Mouse (Mus musculus) kidney, adult 2 months (tissue): ENCODE data around the gene Mfap5. TPM values are rescaled to one million over a fixed set of nuclear protein-coding genes. Genes with fewer than 3 reads are reported as not detected.
"Not testable (repeated sequence)": the region's sequence is repeated elsewhere in the genome, so short reads cannot be mapped to it uniquely, and the experiment has no call there.

ENCODE experiments used
- DNase-seq: peaks from one replicate; pipeline ENCODE4 v3.0.0; 2021
- H3K27ac ChIP-seq: fragments of 200-500 bp; 2 replicates; pipeline ENCODE4 v1.5.1; 2012; ENCODE audit warnings: low read depth, low read length, control low read depth, inconsistent platforms; ENCODE audit not compliant: insufficient read depth
- H3K27me3 ChIP-seq: fragments of 200-500 bp; replicated peaks from 2 replicates; pipeline ENCODE4 v1.6.1; 2012; ENCODE audit warnings: mild to moderate bottlenecking, moderate library complexity, low read length, inconsistent platforms; ENCODE audit not compliant: control insufficient read depth, insufficient read depth
- H3K36me3 ChIP-seq: fragments of 200-500 bp; 2 replicates; pipeline ENCODE4 v1.6.1; 2012; ENCODE audit warnings: mild to moderate bottlenecking, moderate library complexity, low read length, inconsistent platforms; ENCODE audit not compliant: control insufficient read depth, insufficient read depth
- H3K4me1 ChIP-seq: fragments of 200-500 bp; 2 replicates; pipeline ENCODE4 v1.6.1; 2011; ENCODE audit warnings: low read length; ENCODE audit not compliant: control insufficient read depth, insufficient read depth
- H3K4me3 ChIP-seq: fragments of 200-500 bp; 2 replicates; pipeline ENCODE4 v1.5.1; 2011; ENCODE audit warnings: mild to moderate bottlenecking, low read depth, low read length, control low read depth; ENCODE audit not compliant: insufficient read depth
- CTCF ChIP-seq: fragments of 200-500 bp; conservative IDR thresholded peaks from 2 replicates; pipeline ENCODE4 v1.5.1; 2011; ENCODE audit warnings: low read depth, mild to moderate bottlenecking, control low read depth, low read length, moderate library complexity, mixed read lengths; ENCODE audit not compliant: insufficient read depth, insufficient read length
- POLR2A ChIP-seq: fragments of 200-500 bp; IDR thresholded peaks from one replicate; pipeline ENCODE4 v1.6.1; 2011; ENCODE audit warnings: low read depth, low read length, control low read depth
- WGBS: fragments of 180-500 bp; shearing (Covaris S2); methylation state at CpG from one replicate; pipeline ENCODE4 v1.1.7; 2018; 5-methylcytosine and 5-hydroxymethylcytosine counted together
- polyA plus RNA-seq: library from polyadenylated mRNA; depleted of rRNA; stranded (reverse); fragments of >200 nt; gene quantifications from 2 replicates; pipeline ENCODE4 v1.2.3, GENCODE M21; 2012; rRNA removed

Mfap5 gene
- polyA plus RNA-seq = 16.8 and 20.5 TPM in 2 replicates

- no peak within 1 kb of the TSS for H3K4me3 ChIP-seq
- H3K36me3 ChIP-seq = no peaks in the 10 kb centered on the region
- DNase-seq = no peak
- no peak within 1 kb of the TSS for H3K27ac ChIP-seq
- no peaks in the 10 kb centered on the region for H3K4me1 ChIP-seq
- WGBS = 83% methylated on average over 3 of the region's 3 CpGs
- no peaks in the 10 kb centered on the region for H3K27me3 ChIP-seq
- TF ChIP-seq POLR2A = no peak
- no peak for TF ChIP-seq CTCF
These were observed at the start of gene Mfap5 for GRCm38 (mm10) chr6:122505545-122505944. Gene Mfap5 (plus strand): TSS chr6:122505845.

GRCm38 (mm10) chr6:122458946-122459693, 46.5 kb upstream of the Mfap5 start:
- Histone ChIP-seq H3K36me3 (no peaks in the 10 kb centered on the region), H3K27ac (no peak overlapping the region), H3K4me3 (no peak overlapping the region), H3K27me3 (no peaks in the 10 kb centered on the region), H3K4me1 (no peaks in the 10 kb centered on the region)
- no peak for TF ChIP-seq POLR2A
- no peak for TF ChIP-seq CTCF
- DNase-seq = no peak
- WGBS = 84% methylated on average over 8 of the region's 8 CpGs

GRCm38 (mm10) chr6:122466092-122466713, 39.4 kb upstream of the Mfap5 start:
- Histone ChIP-seq H3K36me3 (no peaks in the 10 kb centered on the region), H3K4me3 (no peak overlapping the region), H3K4me1 (no peaks in the 10 kb centered on the region), H3K27me3 (no peaks in the 10 kb centered on the region), H3K27ac (no peak overlapping the region)
- whole genome bisulfite sequencing = 82% methylated on average over 3 of the region's 3 CpGs
- DNase-seq = no peak
- TF ChIP-seq CTCF (no peak), POLR2A (no peak)

GRCm38 (mm10) chr6:122469030-122469640, 36.5 kb upstream of the Mfap5 start:
- Histone ChIP-seq H3K4me3 (no peak overlapping the region), H3K36me3 (no peaks in the 10 kb centered on the region), H3K27me3 (no peaks in the 10 kb centered on the region), H3K4me1 (no peaks in the 10 kb centered on the region), H3K27ac (no peak overlapping the region)
- DNase-seq = no peak
- 94% methylated on average over 15 of the region's 15 CpGs for WGBS
- TF ChIP-seq CTCF (no peak), POLR2A (no peak)

GRCm38 (mm10) chr6:122470240-122470639, 35.4 kb upstream of the Mfap5 start:
- no peak for DNase-seq
- Histone ChIP-seq H3K27me3 (no peaks in the 10 kb centered on the region), H3K36me3 (no peaks in the 10 kb centered on the region), H3K27ac (no peak overlapping the region), H3K4me1 (no peaks in the 10 kb centered on the region), H3K4me3 (no peak overlapping the region)
- no peak for TF ChIP-seq CTCF
- TF ChIP-seq POLR2A = no peak
- whole genome bisulfite sequencing = 96% methylated on average over 2 of the region's 2 CpGs

GRCm38 (mm10) chr6:122471461-122471860, 34.2 kb upstream of the Mfap5 start:
- not testable (repeated sequence) for H3K27me3 ChIP-seq, DNase-seq, H3K36me3 ChIP-seq, H3K27ac ChIP-seq, H3K4me3 ChIP-seq, H3K4me1 ChIP-seq
- WGBS = 88% methylated on average over 3 of the region's 3 CpGs

GRCm38 (mm10) chr6:122478062-122478461, 27.6 kb upstream of the Mfap5 start:
- no peak overlapping the region for H3K27ac ChIP-seq
- 81% methylated on average over 3 of the region's 3 CpGs for WGBS
- TF ChIP-seq POLR2A (no peak), CTCF (no peak)
- no peak overlapping the region for H3K4me3 ChIP-seq
- no peaks in the 10 kb centered on the region for H3K4me1 ChIP-seq
- DNase-seq = no peak
- H3K27me3 ChIP-seq = no peaks in the 10 kb centered on the region
- no peaks in the 10 kb centered on the region for H3K36me3 ChIP-seq
